Mouse (Mus musculus): ENCODE data around the gene Insl3. TPM values are rescaled to one million over a fixed set of nuclear protein-coding genes. Genes with fewer than 3 reads are reported as not detected.

The Insl3 gene
- polyA plus RNA-seq, 2 experiments: 0.73 to 1.5 TPM

DNA sequence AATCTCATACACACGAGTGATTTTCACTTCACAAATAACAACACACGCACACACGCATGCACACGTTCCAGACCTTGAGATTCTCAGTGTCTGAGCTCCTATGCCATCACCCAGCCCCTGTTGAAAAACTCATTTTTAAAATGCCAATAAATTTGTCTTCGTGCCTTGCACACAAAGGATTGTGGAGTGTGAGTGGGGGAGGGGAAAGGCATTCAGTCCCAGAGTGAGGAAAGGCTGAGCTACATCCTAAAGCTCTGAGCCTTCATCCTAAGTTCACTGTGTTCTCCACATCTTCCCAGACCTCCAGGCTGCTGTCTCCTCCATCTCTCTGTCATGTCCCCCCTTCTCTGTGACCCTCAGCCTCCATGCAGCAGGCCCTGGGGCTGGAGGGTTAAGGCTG is 21.8 kb upstream of the Insl3 start:
- ATAC-seq (ENCODE audit: insufficient read depth): no peak
- H3K27me3 ChIP-seq (ENCODE audit: control insufficient read depth, insufficient read depth, low read length): peaks cover 32% of the 10 kb centered on the region
- H3K27ac ChIP-seq: no peak overlapping the region
- H3K36me3 ChIP-seq (replicated peaks; ENCODE audit: control insufficient read depth, insufficient read depth, low read depth): no peaks in the 10 kb centered on the region
- no peak overlapping the region for H3K4me2 ChIP-seq (ENCODE audit: low read depth)
- WGBS (ENCODE audit: insufficient replicate concordance): 63% methylated on average over 5 of the region's 5 CpGs
- no peaks in the 10 kb centered on the region for H3K9me3 ChIP-seq (ENCODE audit: control insufficient read depth, low read length)
- H3K4me1 ChIP-seq (replicated peaks; ENCODE audit: control insufficient read depth in 2 of 2, insufficient read depth in 2 of 2, low read length in 1 of 2): peaks cover 4 to 9% of the 10 kb centered on the region in 2 experiments; a peak in 3 of 4 replicates
- H3K4me3 ChIP-seq (ENCODE audit: insufficient read depth in 1 of 2, low read depth in 2 of 2, low read length in 2 of 2): no peak overlapping the region
- H3K9ac ChIP-seq (replicated peaks): no peak overlapping the region
- TF ChIP-seq EP300 (IDR thresholded peaks at IDR 0.05; ENCODE audit: low read depth) (no peak), CTCF (IDR thresholded peaks at IDR 0.05; ENCODE audit: low read depth) (no peak)
- no peak for DNase-seq (ENCODE audit: low read depth in 3 of 3, low spot score in 3 of 3)

DNA sequence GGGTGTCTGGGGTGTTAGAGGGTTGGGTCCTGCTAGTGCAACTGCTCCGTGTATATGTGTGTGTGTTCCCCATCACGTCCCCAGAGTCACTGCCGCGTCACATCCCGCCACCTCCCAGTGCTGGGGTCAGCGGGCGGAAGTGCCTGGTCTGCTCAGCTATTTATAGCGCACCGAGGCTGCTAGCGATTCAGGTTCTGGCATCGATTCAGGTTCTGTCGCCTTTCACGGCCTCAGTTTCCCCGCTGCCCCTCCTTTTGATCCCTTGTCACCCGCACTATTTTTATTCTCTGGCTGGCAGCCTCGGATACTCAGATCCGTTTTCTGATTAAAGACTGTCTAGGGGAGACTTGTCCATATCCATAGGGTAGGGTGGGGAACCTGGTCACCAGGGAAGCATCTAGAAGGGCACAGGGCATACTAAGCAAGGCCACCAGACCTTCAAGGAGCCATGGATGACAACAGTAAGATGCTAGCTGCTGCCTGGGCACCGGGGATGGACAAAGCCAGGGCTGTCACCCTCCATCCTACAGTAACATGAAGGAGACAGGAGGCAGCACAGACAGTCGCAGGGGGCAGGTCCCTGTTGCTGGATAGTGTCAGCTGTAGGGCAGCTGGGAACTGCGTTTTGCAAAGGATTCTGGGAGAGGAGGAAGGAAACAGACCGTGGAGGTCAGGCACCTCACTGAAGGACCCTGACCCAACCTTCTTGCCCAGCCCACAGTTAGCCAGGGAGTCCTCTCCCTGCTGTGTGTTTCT is 20.6 kb upstream of the Insl3 start:
- H3K36me3 ChIP-seq (replicated peaks; ENCODE audit: control insufficient read depth, insufficient read depth, low read depth): no peaks in the 10 kb centered on the region
- H3K27me3 ChIP-seq (ENCODE audit: control insufficient read depth, insufficient read depth, low read length): peaks cover 32% of the 10 kb centered on the region
- H3K27ac ChIP-seq: no peak overlapping the region
- peak overlapping the region; percentile 39; the same call in 1 of the 2 replicates for H3K4me2 ChIP-seq (ENCODE audit: low read depth)
- DNase-seq (ENCODE audit: low read depth in 3 of 3, low spot score in 3 of 3) (no peak), ATAC-seq (ENCODE audit: insufficient read depth) (no peak)
- H3K4me1 ChIP-seq (replicated peaks; ENCODE audit: control insufficient read depth in 2 of 2, insufficient read depth in 2 of 2, low read length in 1 of 2): peaks cover 4 to 9% of the 10 kb centered on the region in 2 experiments; a peak in 3 of 4 replicates
- no peak overlapping the region for H3K4me3 ChIP-seq (ENCODE audit: insufficient read depth in 1 of 2, low read depth in 2 of 2, low read length in 2 of 2)
- no peak for TF ChIP-seq EP300 (IDR thresholded peaks at IDR 0.05; ENCODE audit: low read depth)
- no peak for TF ChIP-seq CTCF (IDR thresholded peaks at IDR 0.05; ENCODE audit: low read depth)
- WGBS (ENCODE audit: insufficient replicate concordance): 1% methylated on average over 21 of the region's 21 CpGs
- no peaks in the 10 kb centered on the region for H3K9me3 ChIP-seq (ENCODE audit: control insufficient read depth, low read length)
- H3K9ac ChIP-seq (replicated peaks): no peak overlapping the region

DNA sequence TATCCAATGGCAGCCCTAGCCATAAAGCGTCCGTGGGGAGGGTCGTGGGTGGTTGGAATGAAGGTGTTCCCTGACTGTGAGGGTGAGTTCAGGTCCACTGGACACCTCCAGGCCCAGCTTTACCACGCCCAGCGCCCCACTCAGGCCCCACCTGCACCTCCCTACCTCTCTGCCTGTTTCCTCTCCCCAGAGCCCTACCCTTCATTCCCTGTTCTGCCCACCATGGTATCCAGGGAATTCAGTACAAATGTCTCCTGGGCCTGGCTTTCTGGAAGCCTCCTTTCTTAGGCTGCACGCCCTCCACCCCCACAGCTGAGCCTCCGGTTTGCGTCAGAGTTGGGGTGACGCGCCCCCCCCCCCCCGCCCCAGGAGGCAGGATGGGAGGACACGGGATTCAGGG is 18.8 kb upstream of the Insl3 start:
- Histone ChIP-seq H3K4me2 (ENCODE audit: low read depth) (peak overlapping the region; percentile 66), H3K27me3 (ENCODE audit: control insufficient read depth, insufficient read depth, low read length) (peaks cover 32% of the 10 kb centered on the region), H3K4me3 (ENCODE audit: insufficient read depth in 1 of 2, low read depth in 2 of 2, low read length in 2 of 2) (no peak overlapping the region), H3K4me1 (replicated peaks; ENCODE audit: control insufficient read depth in 2 of 2, insufficient read depth in 2 of 2, low read length in 1 of 2) (peaks cover 4 to 9% of the 10 kb centered on the region in 2 experiments; a peak in 3 of 4 replicates), H3K9ac (replicated peaks) (no peak overlapping the region), H3K9me3 (ENCODE audit: control insufficient read depth, low read length) (no peaks in the 10 kb centered on the region), H3K36me3 (replicated peaks; ENCODE audit: control insufficient read depth, insufficient read depth, low read depth) (no peaks in the 10 kb centered on the region), H3K27ac (no peak overlapping the region)
- 20% methylated on average over 12 of the region's 12 CpGs for WGBS (ENCODE audit: insufficient replicate concordance)
- no peak for TF ChIP-seq CTCF (IDR thresholded peaks at IDR 0.05; ENCODE audit: low read depth)
- no peak for TF ChIP-seq EP300 (IDR thresholded peaks at IDR 0.05; ENCODE audit: low read depth)
- DNase-seq (ENCODE audit: low read depth in 3 of 3, low spot score in 3 of 3): no peak
- no peak for ATAC-seq (ENCODE audit: insufficient read depth)

DNA sequence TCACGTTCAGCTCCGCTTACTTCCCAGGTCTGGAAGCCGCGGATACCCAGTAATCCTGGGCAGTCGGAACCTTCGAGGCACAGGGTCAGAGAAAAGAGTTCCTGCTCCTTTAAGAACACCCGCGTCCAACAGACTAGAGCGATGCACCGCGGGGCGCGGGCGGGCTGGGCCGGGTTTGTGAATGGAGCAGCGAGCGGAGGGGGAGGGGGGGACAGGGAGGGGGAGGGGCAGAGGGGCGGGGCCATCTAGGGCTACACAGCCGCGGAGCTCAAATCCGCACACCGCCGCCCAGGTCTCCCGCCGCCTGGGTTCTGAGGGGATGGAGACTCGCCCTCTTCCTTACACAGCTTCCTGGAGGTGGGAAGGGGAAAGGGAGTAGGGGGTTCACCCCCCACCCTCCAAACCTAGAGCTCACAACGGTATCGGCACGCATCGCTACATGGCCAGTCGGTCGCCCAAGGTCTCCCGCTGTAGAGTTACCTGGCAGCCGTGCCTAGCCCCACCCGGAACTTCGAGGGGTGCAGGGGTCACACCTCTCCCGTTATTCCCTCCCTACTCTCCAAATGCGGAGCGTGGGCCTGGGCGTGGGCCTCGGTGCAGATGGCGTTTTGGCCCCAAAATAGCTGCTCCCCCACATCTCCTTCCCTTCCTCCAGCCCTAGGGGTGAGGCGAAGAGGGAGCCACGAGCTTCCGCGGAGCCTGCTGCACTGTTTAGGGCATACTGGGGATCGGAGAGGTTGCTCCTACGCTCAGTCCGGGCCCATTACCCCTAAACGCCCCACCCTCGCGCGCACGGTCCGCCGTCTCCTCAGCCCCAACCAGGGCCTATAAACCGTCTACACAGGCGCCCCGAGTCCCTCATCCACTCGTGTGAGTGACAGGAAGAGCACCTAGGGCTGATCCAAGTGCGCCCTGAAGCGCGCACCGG is 18.1 kb upstream of the Insl3 start:
- TF ChIP-seq CTCF (IDR thresholded peaks at IDR 0.05; ENCODE audit: low read depth) (no peak), EP300 (IDR thresholded peaks at IDR 0.05; ENCODE audit: low read depth) (no peak)
- H3K9me3 ChIP-seq (ENCODE audit: control insufficient read depth, low read length): no peaks in the 10 kb centered on the region
- DNase-seq (ENCODE audit: low read depth in 3 of 3, low spot score in 3 of 3) (no peak), ATAC-seq (ENCODE audit: insufficient read depth) (peak; percentile 29; the same call in 1 of the 2 replicates)
- H3K36me3 ChIP-seq (replicated peaks; ENCODE audit: control insufficient read depth, insufficient read depth, low read depth): no peaks in the 10 kb centered on the region
- H3K9ac ChIP-seq (replicated peaks): no peak overlapping the region
- peak overlapping the region; percentile 43 to 51 for H3K4me3 ChIP-seq (ENCODE audit: insufficient read depth in 1 of 2, low read depth in 2 of 2, low read length in 2 of 2)
- peaks cover 4 to 14% of the 10 kb centered on the region in 2 experiments for H3K4me1 ChIP-seq (replicated peaks; ENCODE audit: control insufficient read depth in 2 of 2, insufficient read depth in 2 of 2, low read length in 1 of 2)
- H3K4me2 ChIP-seq (ENCODE audit: low read depth): peak overlapping the region; percentile 66
- H3K27ac ChIP-seq: no peak overlapping the region
- under 1% methylated on average over 60 of the region's 64 CpGs for WGBS (ENCODE audit: insufficient replicate concordance)
- peaks cover 32% of the 10 kb centered on the region for H3K27me3 ChIP-seq (ENCODE audit: control insufficient read depth, insufficient read depth, low read length)

DNA sequence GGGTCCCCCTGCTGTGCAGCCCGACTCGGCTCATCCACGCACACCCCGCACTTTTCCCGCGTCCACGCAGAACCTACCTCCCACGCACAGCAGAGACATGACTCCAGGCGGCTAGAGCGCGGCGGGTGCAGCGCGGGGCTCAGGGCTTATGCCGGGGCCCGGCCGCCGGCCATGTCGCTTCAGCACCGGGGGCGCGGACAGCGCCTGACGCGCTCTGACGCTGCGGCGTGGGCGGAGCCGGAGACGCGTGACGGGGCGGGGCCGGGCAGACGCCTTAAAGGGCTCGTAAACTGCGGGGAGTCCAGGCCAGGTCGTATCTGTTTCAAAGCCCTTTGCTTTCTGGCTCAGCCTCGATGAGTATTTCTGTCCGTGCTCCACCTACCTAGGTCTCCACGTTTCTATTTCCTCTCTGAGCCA is 17.5 kb upstream of the Insl3 start, which contains the start of gene Unc13a:
Gene Unc13a (minus strand): TSS at position 209 of the 417 bp plus-strand sequence.
- ATAC-seq (ENCODE audit: insufficient read depth) (peak; percentile 61), DNase-seq (ENCODE audit: low read depth in 3 of 3, low spot score in 3 of 3) (peak; percentile 64 to 65 (median 64))
- H3K27ac ChIP-seq: no peak within 1 kb of the TSS
- H3K9ac ChIP-seq (replicated peaks): no peak within 1 kb of the TSS
- H3K4me3 ChIP-seq (ENCODE audit: insufficient read depth in 1 of 2, low read depth in 2 of 2, low read length in 2 of 2): peak within 1 kb of the TSS; percentile 43 to 51
- TF ChIP-seq EP300 (IDR thresholded peaks at IDR 0.05; ENCODE audit: low read depth): no peak
- no peak for TF ChIP-seq CTCF (IDR thresholded peaks at IDR 0.05; ENCODE audit: low read depth)
- H3K27me3 ChIP-seq (ENCODE audit: control insufficient read depth, insufficient read depth, low read length): peaks cover 32% of the 10 kb centered on the region
- no peaks in the 10 kb centered on the region for H3K36me3 ChIP-seq (replicated peaks; ENCODE audit: control insufficient read depth, insufficient read depth, low read depth)
- under 1% methylated on average over 42 of the region's 42 CpGs for WGBS (ENCODE audit: insufficient replicate concordance)
- peaks cover 4 to 14% of the 10 kb centered on the region in 2 experiments for H3K4me1 ChIP-seq (replicated peaks; ENCODE audit: control insufficient read depth in 2 of 2, insufficient read depth in 2 of 2, low read length in 1 of 2)
- no peaks in the 10 kb centered on the region for H3K9me3 ChIP-seq (ENCODE audit: control insufficient read depth, low read length)
- H3K4me2 ChIP-seq (ENCODE audit: low read depth): peak within 1 kb of the TSS; percentile 66
